In the genomic region with DNA sequence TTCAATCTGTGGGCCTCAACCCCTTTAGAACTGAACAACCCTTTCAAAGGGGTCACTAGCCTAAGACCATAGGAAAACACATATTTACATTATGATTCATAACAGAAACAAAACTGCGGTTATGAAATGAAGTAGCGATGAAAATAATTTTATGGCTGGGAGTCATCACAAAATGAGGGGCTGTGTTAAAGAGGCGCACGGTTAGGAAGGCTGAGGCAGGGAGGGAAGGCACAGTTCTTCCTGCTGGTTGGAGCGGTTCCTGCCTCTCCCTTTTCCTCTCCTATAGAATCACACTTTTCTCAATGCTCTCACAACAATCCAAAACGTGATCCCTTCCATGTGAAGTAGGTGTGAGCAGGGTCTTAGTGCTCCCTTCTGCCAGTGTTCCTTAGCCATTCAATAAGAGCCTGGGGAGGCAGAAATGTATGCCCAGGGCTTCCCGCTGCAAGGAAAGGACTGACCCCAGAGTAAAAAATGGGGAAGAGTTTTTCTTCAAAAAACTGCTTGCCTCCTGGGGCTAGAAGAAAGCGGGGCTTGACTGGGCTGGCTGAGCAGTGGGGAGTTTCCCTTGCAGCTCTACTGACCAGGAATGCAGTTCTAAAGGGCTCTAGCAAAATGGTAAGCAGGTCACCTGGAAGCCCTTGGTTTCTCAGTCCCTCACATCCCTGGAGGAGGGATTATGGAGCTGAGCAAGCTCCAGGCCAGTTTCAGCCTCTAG, we compare ENCODE assay signal across 25 mouse cellular contexts. TPM values are rescaled to one million over a fixed set of nuclear protein-coding genes. Genes with fewer than 3 reads are reported as not detected.
DNase-seq lines count a peak whose midpoint lies in the region; ATAC-seq lines count a peak whose summit lies in the region.
"Had no signal": no experiment of that assay in that cellular context is flagged by ENCODE, and none has a peak within 500 bp of the region (broad histone marks: within the 10 kb centered on the region; RNA-seq: fewer than 3 reads in every experiment).

No protein-coding gene starts in this region.

- no peak overlapping the region for H3K9ac ChIP-seq in hindbrain, embryonic 14.5 days
- no peak overlapping the region for H3K9ac ChIP-seq in midbrain, embryonic 11.5 days (ENCODE audit: low read length)
- no peak overlapping the region for H3K9ac ChIP-seq in midbrain, embryonic 14.5 days (replicated peaks; ENCODE audit: low read length)
- no peak overlapping the region; the same call in 1 of the 2 replicates for H3K9ac ChIP-seq in limb, embryonic 12.5 days (replicated peaks)

- no peak overlapping the region for H3K4me3 ChIP-seq in hindbrain, embryonic 10.5 days
- H3K4me3 ChIP-seq in hindbrain, embryonic 14.5 days (replicated peaks; ENCODE audit: low read length): no peak overlapping the region
- H3K4me3 ChIP-seq in midbrain, embryonic 11.5 days (ENCODE audit: low read depth, low read length): no peak overlapping the region
- no peak overlapping the region for H3K4me3 ChIP-seq in midbrain, embryonic 14.5 days (replicated peaks; ENCODE audit: low read depth, low read length)
- 0 out of 2 replicates have a peak overlapping the region, but pooled peaks have one; percentile 6 for H3K4me3 ChIP-seq in limb, embryonic 12.5 days (replicated peaks)
- H3K4me3 ChIP-seq: forebrain, embryonic 10.5 days; gastrocnemius, adult 2 months; heart, embryonic 10.5 days had no signal

- H3K36me3 ChIP-seq in hindbrain, embryonic 10.5 days: no peaks in the 10 kb centered on the region
- no peaks in the 10 kb centered on the region for H3K36me3 ChIP-seq in hindbrain, embryonic 14.5 days (replicated peaks; ENCODE audit: control insufficient read depth, insufficient read depth)
- no peaks in the 10 kb centered on the region for H3K36me3 ChIP-seq in midbrain, embryonic 11.5 days (ENCODE audit: control insufficient read depth, insufficient read depth, low read length)
- H3K36me3 ChIP-seq in midbrain, embryonic 14.5 days (ENCODE audit: control insufficient read depth, insufficient read depth, low read length): no peaks in the 10 kb centered on the region
- H3K36me3 ChIP-seq in limb, embryonic 12.5 days: no peaks in the 10 kb centered on the region
- H3K36me3 ChIP-seq: forebrain, embryonic 10.5 days; heart, embryonic 10.5 days had no signal

- H3K4me2 ChIP-seq in hindbrain, embryonic 14.5 days (replicated peaks): no peak overlapping the region
- no peak overlapping the region for H3K4me2 ChIP-seq in midbrain, embryonic 11.5 days
- no peak overlapping the region for H3K4me2 ChIP-seq in midbrain, embryonic 14.5 days (ENCODE audit: low read length)
- H3K4me2 ChIP-seq in limb, embryonic 12.5 days: peak overlapping the region; percentile 19

- H3K27ac ChIP-seq in hindbrain, embryonic 10.5 days: no peak overlapping the region
- no peak overlapping the region for H3K27ac ChIP-seq in hindbrain, embryonic 14.5 days
- H3K27ac ChIP-seq in midbrain, embryonic 11.5 days (ENCODE audit: low read depth, low read length): no peak overlapping the region
- H3K27ac ChIP-seq in midbrain, embryonic 14.5 days (replicated peaks; ENCODE audit: low read depth, low read length): no peak overlapping the region
- H3K27ac ChIP-seq in limb, embryonic 12.5 days: peak overlapping the region; percentile 66; the same call in 1 of the 2 replicates
- H3K27ac ChIP-seq: forebrain, embryonic 10.5 days; gastrocnemius, adult 2 months; heart, embryonic 10.5 days had no signal

- DNase-seq in hindbrain, embryonic 10.5 days (ENCODE audit: low spot score): peak; percentile 23
- no peak for DNase-seq in hindbrain, embryonic 14.5 days (ENCODE audit: low spot score)
- DNase-seq in midbrain, embryonic 11.5 days (ENCODE audit: low spot score, missing footprints): peak; percentile 93
- DNase-seq in midbrain, embryonic 14.5 days: no peak
- peak; percentile 20 for DNase-seq in embryo, embryonic 9.5 days (ENCODE audit: extremely low spot score)
- no peak for DNase-seq in layer of hippocampus, postnatal 10 days (ENCODE audit: low spot score in 2 of 2)
- no peak for DNase-seq in spleen, adult 12 weeks (ENCODE audit: low spot score)
- DNase-seq: adrenal gland, adult 2 months; adrenal gland, postnatal 25 days; cerebellum, adult 18-20 months; cerebellum, adult 9-11 months; cerebellum, postnatal 36 days; gastrocnemius, adult 2 months; gastrocnemius, postnatal 25 days; heart, postnatal 10 days; heart, postnatal 4 days had no signal

- 8% methylated on average over 8 of the region's 8 CpGs for WGBS in hindbrain, embryonic 10.5 days
- WGBS in hindbrain, embryonic 14.5 days: 3% methylated on average over 8 of the region's 8 CpGs
- WGBS in midbrain, embryonic 11.5 days: 5% methylated on average over 8 of the region's 8 CpGs
- WGBS in midbrain, embryonic 14.5 days: 5% methylated on average over 8 of the region's 8 CpGs
- WGBS in limb, embryonic 12.5 days: 14% methylated on average over 8 of the region's 8 CpGs

- H3K9me3 ChIP-seq in hindbrain, embryonic 10.5 days: no peaks in the 10 kb centered on the region
- no peaks in the 10 kb centered on the region for H3K9me3 ChIP-seq in hindbrain, embryonic 14.5 days (ENCODE audit: control insufficient read depth, low read length)
- no peaks in the 10 kb centered on the region for H3K9me3 ChIP-seq in midbrain, embryonic 11.5 days (ENCODE audit: control insufficient read depth, low read length)
- no peaks in the 10 kb centered on the region for H3K9me3 ChIP-seq in midbrain, embryonic 14.5 days (ENCODE audit: control insufficient read depth, low read length)
- H3K9me3 ChIP-seq in limb, embryonic 12.5 days: no peaks in the 10 kb centered on the region
- H3K9me3 ChIP-seq: forebrain, embryonic 10.5 days; heart, embryonic 10.5 days had no signal

- H3K27me3 ChIP-seq in hindbrain, embryonic 10.5 days (ENCODE audit: insufficient read depth, poor library complexity, severe bottlenecking): peaks cover 94% of the 10 kb centered on the region
- H3K27me3 ChIP-seq in hindbrain, embryonic 14.5 days (ENCODE audit: control insufficient read depth, insufficient read depth, low read length): peaks cover 96% of the 10 kb centered on the region
- H3K27me3 ChIP-seq in midbrain, embryonic 11.5 days (ENCODE audit: control insufficient read depth, insufficient read depth, low read length): peaks cover 73% of the 10 kb centered on the region
- H3K27me3 ChIP-seq in midbrain, embryonic 14.5 days (ENCODE audit: control insufficient read depth, insufficient read depth, low read length): peaks cover 84% of the 10 kb centered on the region
- H3K27me3 ChIP-seq in limb, embryonic 12.5 days: peaks cover 65% of the 10 kb centered on the region

- H3K4me1 ChIP-seq in hindbrain, embryonic 10.5 days (replicated peaks): no peaks in the 10 kb centered on the region
- no peaks in the 10 kb centered on the region for H3K4me1 ChIP-seq in hindbrain, embryonic 14.5 days (replicated peaks; ENCODE audit: control insufficient read depth, insufficient read depth, low read length)
- no peaks in the 10 kb centered on the region for H3K4me1 ChIP-seq in midbrain, embryonic 11.5 days (ENCODE audit: control insufficient read depth, insufficient read depth, low read length)
- H3K4me1 ChIP-seq in midbrain, embryonic 14.5 days (ENCODE audit: control insufficient read depth, insufficient read depth, low read length): no peaks in the 10 kb centered on the region
- H3K4me1 ChIP-seq in limb, embryonic 12.5 days (replicated peaks): peaks cover 50% of the 10 kb centered on the region
- H3K4me1 ChIP-seq: forebrain, embryonic 10.5 days had no signal

- ATAC-seq in hindbrain, embryonic 14.5 days (ENCODE audit: low FRiP score): no peak
- ATAC-seq in midbrain, embryonic 11.5 days (ENCODE audit: low FRiP score): no peak
- ATAC-seq in midbrain, embryonic 14.5 days (ENCODE audit: low FRiP score, low TSS enrichment): no peak
- ATAC-seq in limb, embryonic 12.5 days (ENCODE audit: insufficient number of reproducible peaks, insufficient read depth, low FRiP score, low TSS enrichment, low read depth): no peak
- ATAC-seq: forebrain, embryonic 14.5 days; hindbrain, embryonic 16.5 days; inflammation-experienced regulatory T-cells, adult 6 months had no signal

RNA-seq across cellular contexts. Expression of gene Hoxa13, which starts 15.0 kb away (rescaled TPM):
- not detected in 2 replicates for polyA plus RNA-seq in hindbrain, embryonic 10.5 days (2016; fragmentation: Nextera tagmentation; extraction: Ambion mirVana)
- polyA plus RNA-seq in hindbrain, embryonic 14.5 days (2014; fragmentation: Nextera tagmentation; extraction: Ambion mirVana): not detected in 2 replicates
- not detected in 2 replicates for polyA plus RNA-seq in midbrain, embryonic 11.5 days (2014; fragmentation: Nextera tagmentation; extraction: Ambion mirVana)
- not detected in 2 replicates for polyA plus RNA-seq in midbrain, embryonic 14.5 days (2014; fragmentation: Nextera tagmentation; extraction: Ambion mirVana)
- polyA plus RNA-seq in limb, embryonic 12.5 days (2016; fragmentation: Nextera tagmentation; extraction: Ambion mirVana): 33.1 and 34.1 TPM in 2 replicates
- total RNA-seq in layer of hippocampus, postnatal 10 days (2021): not detected
- total RNA-seq: adrenal gland, adult 2 months; adrenal gland, postnatal 25 days; granulocyte monocyte progenitor cell, adult 5-6 weeks; heart, postnatal 10 days; heart, postnatal 4 days had no signal
- polyA plus RNA-seq: adrenal gland, adult 2 months; embryonic facial prominence, embryonic 14.5 days; forebrain, embryonic 10.5 days; forebrain, embryonic 14.5 days; heart, embryonic 10.5 days; heart, embryonic 14.5 days; hindbrain, embryonic 16.5 days; inflammation-experienced regulatory T-cells, adult 6 months had no signal

RNA-seq across cellular contexts. Expression of gene Hoxa11, which starts 30.1 kb away (rescaled TPM):
- polyA plus RNA-seq in hindbrain, embryonic 10.5 days (2016; fragmentation: Nextera tagmentation; extraction: Ambion mirVana): not detected in 2 replicates
- not detected in 2 replicates for polyA plus RNA-seq in hindbrain, embryonic 14.5 days (2014; fragmentation: Nextera tagmentation; extraction: Ambion mirVana)
- not detected in 2 replicates for polyA plus RNA-seq in midbrain, embryonic 11.5 days (2014; fragmentation: Nextera tagmentation; extraction: Ambion mirVana)
- polyA plus RNA-seq in midbrain, embryonic 14.5 days (2014; fragmentation: Nextera tagmentation; extraction: Ambion mirVana): not detected in 2 replicates
- 88.2 and 96.8 TPM in 2 replicates for polyA plus RNA-seq in limb, embryonic 12.5 days (2016; fragmentation: Nextera tagmentation; extraction: Ambion mirVana)
- total RNA-seq in layer of hippocampus, postnatal 10 days (2021): not detected
- total RNA-seq: adrenal gland, adult 2 months; adrenal gland, postnatal 25 days; granulocyte monocyte progenitor cell, adult 5-6 weeks; heart, postnatal 10 days; heart, postnatal 4 days had no signal
- polyA plus RNA-seq: adrenal gland, adult 2 months; embryonic facial prominence, embryonic 14.5 days; forebrain, embryonic 10.5 days; forebrain, embryonic 14.5 days; heart, embryonic 14.5 days; hindbrain, embryonic 16.5 days; inflammation-experienced regulatory T-cells, adult 6 months had no signal

RNA-seq across cellular contexts. Expression of gene Hoxa10, which starts 35.1 kb away (rescaled TPM):
- polyA plus RNA-seq in hindbrain, embryonic 10.5 days (2016; fragmentation: Nextera tagmentation; extraction: Ambion mirVana): not detected in 2 replicates
- 0.37 TPM in 1 of 2 replicates, not detected in the other for polyA plus RNA-seq in hindbrain, embryonic 14.5 days (2014; fragmentation: Nextera tagmentation; extraction: Ambion mirVana)
- polyA plus RNA-seq in midbrain, embryonic 11.5 days (2014; fragmentation: Nextera tagmentation; extraction: Ambion mirVana): not detected in 2 replicates
- polyA plus RNA-seq in midbrain, embryonic 14.5 days (2014; fragmentation: Nextera tagmentation; extraction: Ambion mirVana): not detected in 2 replicates
- 272 and 294 TPM in 2 replicates for polyA plus RNA-seq in limb, embryonic 12.5 days (2016; fragmentation: Nextera tagmentation; extraction: Ambion mirVana)
- not detected for total RNA-seq in layer of hippocampus, postnatal 10 days (2021)
- total RNA-seq: adrenal gland, adult 2 months; adrenal gland, postnatal 25 days; heart, postnatal 10 days; heart, postnatal 4 days had no signal
- polyA plus RNA-seq: adrenal gland, adult 2 months; embryonic facial prominence, embryonic 14.5 days; forebrain, embryonic 10.5 days; forebrain, embryonic 14.5 days; hindbrain, embryonic 16.5 days; inflammation-experienced regulatory T-cells, adult 6 months had no signal

RNA-seq across cellular contexts. Expression of gene Evx1, which starts 37.6 kb away (rescaled TPM):
- polyA plus RNA-seq in hindbrain, embryonic 10.5 days (2016; fragmentation: Nextera tagmentation; extraction: Ambion mirVana): 2.3 and 4.3 TPM in 2 replicates
- 3.4 and 4.1 TPM in 2 replicates for polyA plus RNA-seq in hindbrain, embryonic 14.5 days (2014; fragmentation: Nextera tagmentation; extraction: Ambion mirVana)
- 0.23 and 0.30 TPM in 2 replicates for polyA plus RNA-seq in midbrain, embryonic 11.5 days (2014; fragmentation: Nextera tagmentation; extraction: Ambion mirVana)
- polyA plus RNA-seq in midbrain, embryonic 14.5 days (2014; fragmentation: Nextera tagmentation; extraction: Ambion mirVana): 1.3 and 1.5 TPM in 2 replicates
- polyA plus RNA-seq in limb, embryonic 12.5 days (2016; fragmentation: Nextera tagmentation; extraction: Ambion mirVana): 4.8 and 5.2 TPM in 2 replicates
- not detected for total RNA-seq in layer of hippocampus, postnatal 10 days (2021)
- total RNA-seq: adrenal gland, postnatal 25 days; gastrocnemius, adult 2 months; gastrocnemius, postnatal 25 days; granulocyte monocyte progenitor cell, adult 5-6 weeks; heart, postnatal 10 days; heart, postnatal 4 days had no signal
- polyA plus RNA-seq: adrenal gland, adult 2 months; forebrain, embryonic 10.5 days; forebrain, embryonic 14.5 days; heart, embryonic 14.5 days; inflammation-experienced regulatory T-cells, adult 6 months had no signal

RNA-seq across cellular contexts. Expression of gene Hoxa9, which starts 44.8 kb away (rescaled TPM):
- not detected in 2 replicates for polyA plus RNA-seq in hindbrain, embryonic 10.5 days (2016; fragmentation: Nextera tagmentation; extraction: Ambion mirVana)
- polyA plus RNA-seq in hindbrain, embryonic 14.5 days (2014; fragmentation: Nextera tagmentation; extraction: Ambion mirVana): 1.5 and 2.0 TPM in 2 replicates
- polyA plus RNA-seq in midbrain, embryonic 11.5 days (2014; fragmentation: Nextera tagmentation; extraction: Ambion mirVana): not detected in 2 replicates
- polyA plus RNA-seq in midbrain, embryonic 14.5 days (2014; fragmentation: Nextera tagmentation; extraction: Ambion mirVana): not detected in 2 replicates
- polyA plus RNA-seq in limb, embryonic 12.5 days (2016; fragmentation: Nextera tagmentation; extraction: Ambion mirVana): 74.7 and 77.4 TPM in 2 replicates
- total RNA-seq in layer of hippocampus, postnatal 10 days (2021): not detected
- total RNA-seq: heart, postnatal 10 days; heart, postnatal 4 days had no signal
- polyA plus RNA-seq: forebrain, embryonic 10.5 days; forebrain, embryonic 14.5 days had no signal

Comparison
In these comparisons a context has a peak if more than half of its experiments do, and no peak if none do; other contexts are left out.
1. DNase-seq: peak in hindbrain, embryonic 10.5 days (single experiment), midbrain, embryonic 11.5 days (single experiment) and embryo, embryonic 9.5 days (single experiment); none in hindbrain, embryonic 14.5 days (single experiment), midbrain, embryonic 14.5 days (single experiment), layer of hippocampus, postnatal 10 days (0 of 2) and spleen, adult 12 weeks (single experiment).
2. RNA of gene Hoxa13, which starts 15.0 kb away (polyA plus RNA-seq): 33.1 to 34.1 TPM in limb, embryonic 12.5 days; not detected in hindbrain, embryonic 10.5 days, not detected in hindbrain, embryonic 14.5 days, not detected in midbrain, embryonic 11.5 days and not detected in midbrain, embryonic 14.5 days; every median in the first group is over 10 times any median in the second.
3. RNA of gene Hoxa11, which starts 30.1 kb away (polyA plus RNA-seq): 88.2 to 96.8 TPM in limb, embryonic 12.5 days; not detected in hindbrain, embryonic 10.5 days, not detected in hindbrain, embryonic 14.5 days, not detected in midbrain, embryonic 11.5 days and not detected in midbrain, embryonic 14.5 days; every median in the first group is over 10 times any median in the second.
4. RNA of gene Hoxa10, which starts 35.1 kb away (polyA plus RNA-seq): 272 to 294 TPM in limb, embryonic 12.5 days; 0.37 TPM in hindbrain, embryonic 14.5 days, not detected in hindbrain, embryonic 10.5 days, not detected in midbrain, embryonic 11.5 days and not detected in midbrain, embryonic 14.5 days; every median in the first group is over 100 times any median in the second.